Mouse (Mus musculus) embryonic fibroblast, embryonic 13.5 days (primary cell): ENCODE measurements around the gene Arhgap42.

Experiments used
- CTCF ChIP-seq: IDR thresholded peaks from 2 replicates; pipeline ENCODE4 v1.5.1; 2011; ENCODE audit warnings: mild to moderate bottlenecking, control low read depth, low read length, moderate library complexity, borderline replicate concordance; ENCODE audit not compliant: insufficient read depth
- POLR2A ChIP-seq: IDR thresholded peaks from 2 replicates; pipeline ENCODE4 v1.6.1; 2011; ENCODE audit warnings: low read depth, mild to moderate bottlenecking, control low read depth, low read length, moderate library complexity

- no peak for TF ChIP-seq CTCF
- TF ChIP-seq POLR2A = no peak
These were observed 9.6 kb upstream of the Arhgap42 start for GRCm38 (mm10) chr9:9248529-9248928.
